Mouse (Mus musculus) forebrain, embryonic 16.5 days (tissue): ENCODE data around the gene Slc25a5. TPM values are rescaled to one million over a fixed set of nuclear protein-coding genes. Genes with fewer than 3 reads are reported as not detected.

Experiments
- polyA plus RNA-seq: library from polyadenylated mRNA; unstranded; fragments of >200 nt; fragmentation: Nextera tagmentation; extraction: Ambion mirVana; gene quantifications from 2 replicates; pipeline ENCODE4 v1.2.1, GENCODE M21; 2015

Gene Slc25a5
- polyA plus RNA-seq, 1 experiment from 2014 or later: 461 TPM

Other genes with a start within 250 kb of the Slc25a5 start
- 549 and 562 TPM in 2 replicates for gene Pgrmc1, start 197.4 kb upstream of the Slc25a5 start, polyA plus RNA-seq
- 3.8 TPM in 2 replicates for gene Akap17b, start 150.3 kb upstream of the Slc25a5 start, polyA plus RNA-seq
- 0.42 and 0.70 TPM in 2 replicates for gene Slc25a43, start 52.0 kb upstream of the Slc25a5 start, polyA plus RNA-seq
- gene Ube2a, start 78.2 kb downstream of the Slc25a5 start, polyA plus RNA-seq: 109 and 112 TPM in 2 replicates
- 25.2 and 30.8 TPM in 2 replicates for gene C330007P06Rik, start 78.5 kb downstream of the Slc25a5 start, polyA plus RNA-seq
- 13.9 and 15.3 TPM in 2 replicates for gene Nkrf, start 107.2 kb downstream of the Slc25a5 start, polyA plus RNA-seq
- 60.8 and 62.7 TPM in 2 replicates for gene Sept6, start 196.1 kb downstream of the Slc25a5 start, polyA plus RNA-seq